Mouse (Mus musculus): Measurements from ENCODE around the gene Gopc. TPM values are rescaled to one million over a fixed set of nuclear protein-coding genes. Genes with fewer than 3 reads are reported as not detected.

The Gopc gene
- 7.9 TPM for polyA plus RNA-seq (2012; fragmentation: generic; extraction: Trizol)

- H3K36me3 ChIP-seq (ENCODE audit: control insufficient read depth, insufficient read depth) = no peaks in the 10 kb centered on the region
- H3K4me3 ChIP-seq = peak within 1 kb of the TSS; percentile 84
- H3K4me2 ChIP-seq (ENCODE audit: low read depth) = peak within 1 kb of the TSS; percentile 89
- peaks cover 44% of the 10 kb centered on the region for H3K79me2 ChIP-seq (ENCODE audit: control insufficient read depth, insufficient read depth)
- H3K27me3 ChIP-seq (ENCODE audit: control insufficient read depth, insufficient read depth, insufficient read length) = no peaks in the 10 kb centered on the region
- peak within 1 kb of the TSS; percentile 72 for H3ac ChIP-seq (ENCODE audit: control insufficient read depth, insufficient read length)
- TF ChIP-seq MYOD1 (IDR thresholded peaks at IDR 0.05; ENCODE audit: control insufficient read depth in 1 of 3, insufficient read length in 2 of 3, low read depth in 2 of 3) (peak in 1 of 3 experiments; percentile 50), POLR2AphosphoS2 (IDR thresholded peaks at IDR 0.05; ENCODE audit: insufficient read length, low read depth) (peak; percentile 54), MAX (IDR thresholded peaks at IDR 0.05; ENCODE audit: low read depth) (no peak), POLR2A (IDR thresholded peaks at IDR 0.05; ENCODE audit: insufficient read length, low read depth) (peak; percentile 74), MYOG (IDR thresholded peaks at IDR 0.05; ENCODE audit: control insufficient read depth in 1 of 3, insufficient read depth in 1 of 3, insufficient read length in 2 of 3, low read depth in 2 of 3) (peak in 1 of 3 experiments; percentile 17), CEBPB (IDR thresholded peaks at IDR 0.05; ENCODE audit: insufficient read depth, poor library complexity, severe bottlenecking) (no peak)
Observed at GRCm38 (mm10) chr10:52381845-52382591, at the start of gene Gopc. Gene Gopc (minus strand): TSS chr10:52382124.

GRCm38 (mm10) chr10:52430953-52431352, 49.0 kb upstream of the Gopc start:
- Histone ChIP-seq H3K4me3 (no peak overlapping the region), H3K27me3 (ENCODE audit: control insufficient read depth, insufficient read depth, insufficient read length) (no peaks in the 10 kb centered on the region), H3K79me2 (ENCODE audit: control insufficient read depth, insufficient read depth) (peaks cover 26% of the 10 kb centered on the region), H3ac (ENCODE audit: control insufficient read depth, insufficient read length) (no peak overlapping the region), H3K36me3 (ENCODE audit: control insufficient read depth, insufficient read depth) (peaks cover 24% of the 10 kb centered on the region), H3K4me2 (ENCODE audit: low read depth) (no peak overlapping the region)
- TF ChIP-seq POLR2A (IDR thresholded peaks at IDR 0.05; ENCODE audit: insufficient read length, low read depth) (no peak), SRF (IDR thresholded peaks at IDR 0.05; ENCODE audit: control insufficient read depth, insufficient read length, low read depth) (no peak), MYOG (IDR thresholded peaks at IDR 0.05; ENCODE audit: control insufficient read depth in 1 of 3, insufficient read depth in 1 of 3, insufficient read length in 2 of 3, low read depth in 2 of 3) (no peak)

DNA sequence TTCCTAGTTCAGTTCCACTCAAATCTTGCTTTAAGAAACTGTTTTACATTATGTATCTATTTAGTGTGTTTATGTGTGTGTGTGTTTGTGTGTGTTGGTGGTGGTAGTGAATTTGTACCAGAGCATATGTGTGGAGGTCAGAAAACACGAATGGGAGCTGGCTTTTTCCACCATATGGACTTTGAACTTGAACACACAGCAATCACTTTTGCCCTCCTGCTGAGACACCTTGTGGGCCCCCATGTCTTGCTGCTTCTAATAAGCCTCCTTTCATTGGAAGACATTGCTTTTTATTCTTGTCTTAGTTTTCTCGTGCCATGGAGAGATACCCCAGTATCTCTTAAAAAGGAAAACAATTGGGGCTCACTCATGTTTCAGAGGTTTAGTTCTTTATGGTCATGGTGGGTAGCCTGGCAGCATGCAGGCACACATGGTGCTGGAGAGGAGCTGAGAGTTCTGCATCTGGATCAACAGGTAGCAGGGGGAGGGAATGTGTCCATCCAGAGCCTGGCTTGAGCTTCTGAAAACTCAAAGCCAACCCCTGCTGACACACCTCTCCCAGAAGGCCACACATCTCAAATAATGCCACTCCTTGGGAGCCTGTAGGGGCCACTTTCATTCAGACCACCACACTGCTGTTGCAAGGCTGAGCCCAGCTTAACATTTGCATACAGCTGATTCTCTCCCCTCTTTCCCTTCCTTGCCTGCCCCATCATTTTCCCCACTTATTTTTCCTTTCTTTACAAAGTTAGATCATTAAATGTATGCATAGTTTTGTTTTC, 45.9 kb upstream of the Gopc start:
- peaks cover 15% of the 10 kb centered on the region for H3K36me3 ChIP-seq (ENCODE audit: control insufficient read depth, insufficient read depth)
- H3ac ChIP-seq (ENCODE audit: control insufficient read depth, insufficient read length) = no peak overlapping the region
- TF ChIP-seq MAX (IDR thresholded peaks at IDR 0.05; ENCODE audit: low read depth) = no peak
- TF ChIP-seq REST (IDR thresholded peaks at IDR 0.05; ENCODE audit: insufficient read depth, insufficient read length) = no peak
- H3K27me3 ChIP-seq (ENCODE audit: control insufficient read depth, insufficient read depth, insufficient read length) = no peaks in the 10 kb centered on the region
- H3K79me2 ChIP-seq (ENCODE audit: control insufficient read depth, insufficient read depth) = peaks cover 58% of the 10 kb centered on the region
- no peak overlapping the region for H3K4me2 ChIP-seq (ENCODE audit: low read depth)
- H3K4me3 ChIP-seq = no peak overlapping the region

GRCm38 (mm10) chr10:52426314-52426980, 44.5 kb upstream of the Gopc start:
- H3ac ChIP-seq (ENCODE audit: control insufficient read depth, insufficient read length) = no peak overlapping the region
- no peak overlapping the region for H3K4me2 ChIP-seq (ENCODE audit: low read depth)
- H3K36me3 ChIP-seq (ENCODE audit: control insufficient read depth, insufficient read depth) = peaks cover 14% of the 10 kb centered on the region
- H3K4me3 ChIP-seq = no peak overlapping the region
- no peaks in the 10 kb centered on the region for H3K27me3 ChIP-seq (ENCODE audit: control insufficient read depth, insufficient read depth, insufficient read length)
- no peak for TF ChIP-seq POLR2A (IDR thresholded peaks at IDR 0.05; ENCODE audit: insufficient read length, low read depth)
- TF ChIP-seq POLR2AphosphoS2 (IDR thresholded peaks at IDR 0.05; ENCODE audit: insufficient read length, low read depth) = no peak
- TF ChIP-seq REST (IDR thresholded peaks at IDR 0.05; ENCODE audit: insufficient read depth, insufficient read length) = no peak
- TF ChIP-seq E2F4 (IDR thresholded peaks at IDR 0.05; ENCODE audit: insufficient read depth) = no peak
- no peak for TF ChIP-seq SRF (IDR thresholded peaks at IDR 0.05; ENCODE audit: control insufficient read depth, insufficient read length, low read depth)
- no peak for TF ChIP-seq TCF12 (IDR thresholded peaks at IDR 0.05; ENCODE audit: insufficient read depth, poor library complexity, severe bottlenecking)
- no peak for TF ChIP-seq MYOG (IDR thresholded peaks at IDR 0.05; ENCODE audit: control insufficient read depth in 1 of 3, insufficient read depth in 1 of 3, insufficient read length in 2 of 3, low read depth in 2 of 3)
- no peak for TF ChIP-seq MAX (IDR thresholded peaks at IDR 0.05; ENCODE audit: low read depth)
- no peak for TF ChIP-seq CEBPB (IDR thresholded peaks at IDR 0.05; ENCODE audit: insufficient read depth, poor library complexity, severe bottlenecking)
- TF ChIP-seq USF1 (IDR thresholded peaks at IDR 0.05; ENCODE audit: low read depth) = no peak
- TF ChIP-seq TCF3 (IDR thresholded peaks at IDR 0.05; ENCODE audit: insufficient read length, low read depth) = no peak
- TF ChIP-seq MYOD1 (IDR thresholded peaks at IDR 0.05; ENCODE audit: control insufficient read depth in 1 of 3, insufficient read length in 2 of 3, low read depth in 2 of 3) = no peak
- H3K79me2 ChIP-seq (ENCODE audit: control insufficient read depth, insufficient read depth) = peaks cover 71% of the 10 kb centered on the region

- H3ac ChIP-seq (ENCODE audit: control insufficient read depth, insufficient read length) = no peak overlapping the region
- H3K4me3 ChIP-seq = no peak overlapping the region
- H3K27me3 ChIP-seq (ENCODE audit: control insufficient read depth, insufficient read depth, insufficient read length) = no peaks in the 10 kb centered on the region
Observed at GRCm38 (mm10) chr10:52423097-52423496, 41.2 kb upstream of the Gopc start.

More at GRCm38 (mm10) chr10:52423097-52423496, 41.2 kb upstream of the Gopc start:
- TF ChIP-seq POLR2A (IDR thresholded peaks at IDR 0.05; ENCODE audit: insufficient read length, low read depth) (no peak), SRF (IDR thresholded peaks at IDR 0.05; ENCODE audit: control insufficient read depth, insufficient read length, low read depth) (no peak), POLR2AphosphoS2 (IDR thresholded peaks at IDR 0.05; ENCODE audit: insufficient read length, low read depth) (no peak), E2F4 (IDR thresholded peaks at IDR 0.05; ENCODE audit: insufficient read depth) (no peak), REST (IDR thresholded peaks at IDR 0.05; ENCODE audit: insufficient read depth, insufficient read length) (no peak), TCF3 (IDR thresholded peaks at IDR 0.05; ENCODE audit: insufficient read length, low read depth) (no peak), USF1 (IDR thresholded peaks at IDR 0.05; ENCODE audit: low read depth) (no peak), MYOG (IDR thresholded peaks at IDR 0.05; ENCODE audit: control insufficient read depth in 1 of 3, insufficient read depth in 1 of 3, insufficient read length in 2 of 3, low read depth in 2 of 3) (no peak), TCF12 (IDR thresholded peaks at IDR 0.05; ENCODE audit: insufficient read depth, poor library complexity, severe bottlenecking) (no peak), CEBPB (IDR thresholded peaks at IDR 0.05; ENCODE audit: insufficient read depth, poor library complexity, severe bottlenecking) (no peak), MYOD1 (IDR thresholded peaks at IDR 0.05; ENCODE audit: control insufficient read depth in 1 of 3, insufficient read length in 2 of 3, low read depth in 2 of 3) (no peak), MAX (IDR thresholded peaks at IDR 0.05; ENCODE audit: low read depth) (no peak)
- Histone ChIP-seq H3K36me3 (ENCODE audit: control insufficient read depth, insufficient read depth) (peaks cover 9% of the 10 kb centered on the region), H3K79me2 (ENCODE audit: control insufficient read depth, insufficient read depth) (peaks cover 100% of the 10 kb centered on the region), H3K4me2 (ENCODE audit: low read depth) (no peak overlapping the region)

All from myocyte (in vitro differentiated cells).